Mouse (Mus musculus): Measurements from ENCODE around the gene Tmem247. TPM values are rescaled to one million over a fixed set of nuclear protein-coding genes. Genes with fewer than 3 reads are reported as not detected.

The Tmem247 gene
- polyA plus RNA-seq, 1 experiment from 2014 or later, result not detected

DNA sequence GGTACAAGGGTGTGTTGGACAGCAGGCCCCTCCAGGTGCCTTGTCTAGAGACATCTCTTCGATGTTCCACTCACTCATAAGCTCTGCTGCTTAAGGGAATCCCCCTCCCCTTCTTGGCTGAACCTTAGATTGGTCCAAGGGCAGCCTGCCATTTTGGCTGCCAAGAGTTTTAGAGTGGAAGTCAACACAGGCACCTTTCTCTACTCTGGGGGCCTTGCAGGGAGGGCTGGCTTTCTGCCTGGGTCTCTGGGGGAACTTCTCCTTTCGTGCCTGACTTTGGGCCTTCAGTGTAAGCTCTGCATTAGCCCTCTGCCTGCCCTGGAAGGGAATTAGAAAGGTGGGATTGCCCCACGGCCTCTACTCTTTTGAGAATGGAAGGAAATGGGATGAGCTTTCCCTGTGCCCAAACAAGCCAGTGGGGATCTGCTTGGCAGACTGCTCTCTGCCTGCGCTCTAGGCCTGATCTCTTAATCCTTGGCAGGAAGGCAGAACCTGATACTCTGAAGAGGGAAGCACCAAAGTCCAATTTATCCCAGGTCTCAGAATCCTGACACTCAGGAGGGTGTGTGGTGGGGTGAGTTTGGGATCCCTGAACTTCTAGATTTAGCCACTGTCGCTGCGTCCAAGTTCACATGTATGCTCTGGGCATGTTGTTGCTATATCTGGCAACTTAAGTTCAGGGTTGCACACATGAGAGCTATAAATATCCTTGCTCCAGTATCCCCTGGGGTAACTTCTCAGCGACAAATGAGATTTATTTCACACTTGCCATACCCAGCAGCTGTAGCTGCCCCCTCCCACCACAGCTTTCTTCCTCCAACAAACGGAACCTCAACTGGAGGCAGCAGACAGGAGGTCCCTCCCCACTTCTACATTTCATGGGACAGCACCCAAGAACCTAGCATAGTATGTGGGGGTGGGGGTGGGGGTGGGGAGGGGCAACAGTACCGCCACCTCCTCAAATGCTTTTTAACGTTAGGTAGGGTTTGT lies 50.7 kb downstream of the Tmem247 start:
- Histone ChIP-seq H3K9me3 (ENCODE audit: low read depth, low read length) (no peaks in the 10 kb centered on the region), H3K9ac (no peak overlapping the region), H3K4me1 (ENCODE audit: insufficient read depth) (peaks cover 13% of the 10 kb centered on the region), H3K27ac (ENCODE audit: low read depth) (no peak overlapping the region), H3K36me3 (ENCODE audit: insufficient read depth) (peaks cover 36% of the 10 kb centered on the region; the same call in 1 of the 2 replicates), H3K4me3 (ENCODE audit: low read depth, low read length) (no peak overlapping the region), H3K27me3 (ENCODE audit: insufficient read depth, low read length) (no peaks in the 10 kb centered on the region), H3K4me2 (no peak overlapping the region)
- TF ChIP-seq CTCF (IDR thresholded peaks at IDR 0.05; ENCODE audit: low read depth), result no peak
- DNase-seq, result no peak
- ATAC-seq (ENCODE audit: insufficient read depth), result no peak
- 74% methylated on average over 10 of the region's 10 CpGs for WGBS

DNA sequence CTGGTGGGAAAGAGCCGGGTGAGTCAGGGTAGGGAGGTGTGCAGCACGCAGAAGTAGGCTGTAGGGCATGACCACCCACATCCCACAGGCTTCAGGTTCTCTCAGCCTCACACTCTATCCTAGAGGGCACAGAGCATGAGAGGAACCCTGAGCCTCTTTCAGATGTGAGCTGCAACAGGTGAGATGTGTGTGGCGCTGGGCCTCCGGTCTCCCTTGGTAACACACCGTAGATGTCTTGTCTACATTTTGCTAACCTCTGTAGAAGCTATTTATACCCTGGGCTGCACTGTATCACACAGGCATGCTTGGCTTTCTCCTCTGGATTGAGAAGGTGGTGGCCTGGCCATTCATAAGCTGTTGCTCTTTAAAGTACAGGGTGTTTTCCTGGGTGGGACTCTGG lies 51.4 kb downstream of the Tmem247 start:
- no peak overlapping the region for H3K4me3 ChIP-seq (ENCODE audit: low read depth, low read length)
- peaks cover 43% of the 10 kb centered on the region for H3K36me3 ChIP-seq (ENCODE audit: insufficient read depth)
- ATAC-seq (ENCODE audit: insufficient read depth) (no peak), DNase-seq (no peak)
- no peaks in the 10 kb centered on the region for H3K27me3 ChIP-seq (ENCODE audit: insufficient read depth, low read length)
- H3K9ac ChIP-seq, result no peak overlapping the region
- peaks cover 13% of the 10 kb centered on the region for H3K4me1 ChIP-seq (ENCODE audit: insufficient read depth)
- WGBS, result 87% methylated on average over 5 of the region's 5 CpGs
- no peak overlapping the region for H3K27ac ChIP-seq (ENCODE audit: low read depth)
- no peak overlapping the region for H3K4me2 ChIP-seq
- no peaks in the 10 kb centered on the region for H3K9me3 ChIP-seq (ENCODE audit: low read depth, low read length)
- no peak for TF ChIP-seq CTCF (IDR thresholded peaks at IDR 0.05; ENCODE audit: low read depth)

DNA sequence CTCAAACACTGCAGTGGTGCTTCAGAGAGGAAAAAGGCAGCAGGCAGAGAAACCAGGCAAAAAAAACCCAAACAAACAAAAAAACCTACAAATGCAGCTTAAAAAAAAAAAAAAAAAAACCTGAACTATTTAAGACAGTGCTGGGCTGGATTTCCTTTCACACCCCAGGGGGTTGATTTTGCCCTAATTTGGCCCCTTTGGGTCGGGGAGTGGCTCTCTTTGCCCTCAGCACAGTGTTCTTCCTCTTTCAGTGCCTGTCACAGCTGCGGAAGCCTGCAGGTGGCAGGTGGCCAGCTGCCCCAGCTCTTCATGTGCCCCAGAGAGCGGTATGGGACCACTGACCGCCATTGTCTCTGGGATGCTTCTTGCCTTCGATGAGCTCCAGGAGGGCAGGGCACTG lies 52.4 kb downstream of the Tmem247 start:
- Histone ChIP-seq H3K27me3 (ENCODE audit: insufficient read depth, low read length) (no peaks in the 10 kb centered on the region), H3K27ac (ENCODE audit: low read depth) (no peak overlapping the region), H3K9me3 (ENCODE audit: low read depth, low read length) (no peaks in the 10 kb centered on the region), H3K36me3 (ENCODE audit: insufficient read depth) (peaks cover 50% of the 10 kb centered on the region), H3K4me3 (ENCODE audit: low read depth, low read length) (no peak overlapping the region), H3K4me2 (no peak overlapping the region), H3K4me1 (ENCODE audit: insufficient read depth) (peaks cover 8% of the 10 kb centered on the region), H3K9ac (no peak overlapping the region)
- DNase-seq (no peak), ATAC-seq (ENCODE audit: insufficient read depth) (no peak)
- no peak for TF ChIP-seq CTCF (IDR thresholded peaks at IDR 0.05; ENCODE audit: low read depth)
- WGBS, result 67% methylated on average over 5 of the region's 5 CpGs

DNA sequence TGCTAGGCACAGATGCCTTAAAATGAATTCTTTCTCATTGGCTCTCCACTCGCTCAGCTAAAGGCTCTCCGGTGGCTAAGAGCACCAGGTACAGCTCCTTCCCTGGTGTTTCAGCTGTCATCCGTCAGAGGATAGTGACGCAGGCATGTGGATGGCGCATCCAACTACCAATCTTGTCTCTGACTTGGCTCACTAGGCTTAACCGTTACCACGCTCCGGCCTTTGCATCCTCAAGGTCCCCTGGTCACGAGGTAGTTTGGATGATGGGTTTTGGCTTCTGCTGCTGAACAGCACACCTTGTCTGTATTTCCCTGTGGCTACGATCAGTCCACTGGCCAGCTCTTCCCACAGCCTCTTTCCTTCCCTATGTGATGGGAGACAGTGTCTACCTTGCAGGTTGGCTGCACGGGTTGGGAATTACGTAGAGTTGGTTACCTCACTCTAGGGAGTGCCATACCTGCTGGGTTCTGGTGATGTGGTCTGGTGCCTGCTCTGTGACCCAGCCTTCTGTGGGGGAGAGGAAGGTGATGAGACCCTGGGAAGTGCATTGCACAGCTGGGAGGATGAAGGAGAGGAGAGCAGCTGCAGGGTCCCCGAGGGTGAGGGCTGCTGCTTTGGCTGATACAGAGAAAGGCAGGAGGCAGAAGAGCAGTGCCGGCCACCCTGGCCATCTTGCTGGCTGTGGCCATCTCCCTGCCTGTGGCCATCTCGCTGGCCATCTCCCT lies 53.0 kb downstream of the Tmem247 start:
- no peak overlapping the region for H3K4me2 ChIP-seq
- peaks cover 50% of the 10 kb centered on the region for H3K36me3 ChIP-seq (ENCODE audit: insufficient read depth)
- H3K4me3 ChIP-seq (ENCODE audit: low read depth, low read length), result no peak overlapping the region
- H3K4me1 ChIP-seq (ENCODE audit: insufficient read depth), result peaks cover 3% of the 10 kb centered on the region
- WGBS, result 89% methylated on average over 15 of the region's 15 CpGs
- no peak for DNase-seq
- H3K9ac ChIP-seq, result no peak overlapping the region
- no peak for ATAC-seq (ENCODE audit: insufficient read depth)
- no peaks in the 10 kb centered on the region for H3K27me3 ChIP-seq (ENCODE audit: insufficient read depth, low read length)
- no peak for TF ChIP-seq CTCF (IDR thresholded peaks at IDR 0.05; ENCODE audit: low read depth)
- no peak overlapping the region for H3K27ac ChIP-seq (ENCODE audit: low read depth)
- H3K9me3 ChIP-seq (ENCODE audit: low read depth, low read length), result no peaks in the 10 kb centered on the region

DNA sequence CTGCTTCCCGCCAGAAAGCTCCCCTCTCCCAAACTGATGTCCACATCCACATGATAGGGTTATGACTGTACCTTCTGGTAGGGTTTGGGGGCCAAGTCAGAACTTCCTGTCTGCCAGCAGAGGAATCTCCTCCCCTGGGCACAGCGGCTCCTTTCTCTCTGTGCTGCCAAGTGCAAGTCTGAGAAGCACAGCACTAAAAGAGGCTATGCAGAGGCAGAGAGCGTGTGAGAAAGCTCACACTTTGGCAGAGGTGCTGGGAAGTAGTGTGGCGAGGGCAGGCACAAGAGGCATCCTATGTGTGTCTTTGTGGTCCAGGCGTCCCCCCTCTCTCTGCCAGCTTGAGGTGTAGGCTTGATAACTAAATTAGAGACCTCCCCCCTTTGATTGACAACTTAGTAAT lies 53.9 kb downstream of the Tmem247 start:
- H3K27ac ChIP-seq (ENCODE audit: low read depth), result no peak overlapping the region
- H3K9ac ChIP-seq, result no peak overlapping the region
- DNase-seq (no peak), ATAC-seq (ENCODE audit: insufficient read depth) (no peak)
- 81% methylated on average over 5 of the region's 5 CpGs for WGBS
- H3K4me3 ChIP-seq (ENCODE audit: low read depth, low read length), result no peak overlapping the region
- no peak overlapping the region for H3K4me2 ChIP-seq
- H3K4me1 ChIP-seq (ENCODE audit: insufficient read depth), result no peaks in the 10 kb centered on the region
- no peak for TF ChIP-seq CTCF (IDR thresholded peaks at IDR 0.05; ENCODE audit: low read depth)
- H3K27me3 ChIP-seq (ENCODE audit: insufficient read depth, low read length), result no peaks in the 10 kb centered on the region
- no peaks in the 10 kb centered on the region for H3K9me3 ChIP-seq (ENCODE audit: low read depth, low read length)
- H3K36me3 ChIP-seq (ENCODE audit: insufficient read depth), result peaks cover 48% of the 10 kb centered on the region

DNA sequence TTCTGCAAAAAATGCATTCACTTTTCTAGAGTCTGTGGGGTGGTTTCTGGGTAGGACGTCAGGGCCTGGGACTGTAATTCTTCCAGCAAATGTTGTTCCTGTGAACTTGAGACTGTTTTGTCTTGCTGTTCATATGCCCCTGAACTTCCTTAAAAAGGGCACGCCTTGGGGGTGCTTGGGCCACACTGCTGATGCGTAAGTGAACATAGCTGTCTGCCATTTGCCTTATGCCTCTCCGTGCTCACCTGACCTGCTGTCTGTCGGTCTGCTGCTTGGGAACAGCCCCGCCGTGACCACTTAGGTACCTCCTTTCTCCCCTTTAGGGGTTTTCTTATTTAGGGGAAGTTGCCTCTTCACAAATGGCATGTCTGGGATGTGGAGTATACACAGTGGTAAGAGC lies 54.7 kb downstream of the Tmem247 start:
- Histone ChIP-seq H3K27ac (ENCODE audit: low read depth) (no peak overlapping the region), H3K36me3 (ENCODE audit: insufficient read depth) (peaks cover 50% of the 10 kb centered on the region), H3K9me3 (ENCODE audit: low read depth, low read length) (no peaks in the 10 kb centered on the region), H3K27me3 (ENCODE audit: insufficient read depth, low read length) (no peaks in the 10 kb centered on the region), H3K4me1 (ENCODE audit: insufficient read depth) (no peaks in the 10 kb centered on the region), H3K9ac (no peak overlapping the region), H3K4me2 (no peak overlapping the region), H3K4me3 (ENCODE audit: low read depth, low read length) (no peak overlapping the region)
- TF ChIP-seq CTCF (IDR thresholded peaks at IDR 0.05; ENCODE audit: low read depth), result no peak
- DNase-seq (no peak), ATAC-seq (ENCODE audit: insufficient read depth) (no peak)
- 89% methylated on average over 7 of the region's 7 CpGs for WGBS

Other genes with a start within 250 kb of the Tmem247 start
- gene Epas1, start 163.6 kb upstream of the Tmem247 start, polyA plus RNA-seq (2014; fragmentation: Nextera tagmentation; extraction: Ambion mirVana), result 13.2 and 15.7 TPM in 2 replicates
- not detected in 2 replicates for gene Atp6v1e2, start 30.5 kb downstream of the Tmem247 start, polyA plus RNA-seq (2014; fragmentation: Nextera tagmentation; extraction: Ambion mirVana)
- gene Rhoq, start 45.7 kb downstream of the Tmem247 start, polyA plus RNA-seq (2014; fragmentation: Nextera tagmentation; extraction: Ambion mirVana), result 17.6 and 19.4 TPM in 2 replicates
- gene Pigf, start 108.1 kb downstream of the Tmem247 start, polyA plus RNA-seq (2014; fragmentation: Nextera tagmentation; extraction: Ambion mirVana), result 31.1 and 33.1 TPM in 2 replicates
- 131 TPM in 2 replicates for gene Cript, start 108.2 kb downstream of the Tmem247 start, polyA plus RNA-seq (2014; fragmentation: Nextera tagmentation; extraction: Ambion mirVana)
- 17.6 and 18.5 TPM in 2 replicates for gene Socs5, start 190.3 kb downstream of the Tmem247 start, polyA plus RNA-seq (2014; fragmentation: Nextera tagmentation; extraction: Ambion mirVana)

Measured in lung, embryonic 14.5 days (tissue).